Mouse (Mus musculus) brain, embryonic 14.5 days (tissue): ENCODE data around the gene Inpp5d.

Experiments
- CTCF ChIP-seq: fragments of 200-500 bp; IDR thresholded peaks from 2 replicates; pipeline ENCODE4 v1.5.1; 2012; ENCODE audit warnings: inconsistent platforms, mild to moderate bottlenecking, moderate library complexity, borderline replicate concordance; ENCODE audit not compliant: insufficient read depth, insufficient read length; ENCODE audit errors: extremely low read depth
- POLR2A ChIP-seq: fragments of 200-500 bp; IDR thresholded peaks from 2 replicates; pipeline ENCODE4 v1.6.1; 2012; ENCODE audit warnings: mild to moderate bottlenecking, inconsistent platforms, borderline replicate concordance; ENCODE audit not compliant: poor library complexity, insufficient read depth, insufficient read length, severe bottlenecking; ENCODE audit errors: extremely low read depth

DNA sequence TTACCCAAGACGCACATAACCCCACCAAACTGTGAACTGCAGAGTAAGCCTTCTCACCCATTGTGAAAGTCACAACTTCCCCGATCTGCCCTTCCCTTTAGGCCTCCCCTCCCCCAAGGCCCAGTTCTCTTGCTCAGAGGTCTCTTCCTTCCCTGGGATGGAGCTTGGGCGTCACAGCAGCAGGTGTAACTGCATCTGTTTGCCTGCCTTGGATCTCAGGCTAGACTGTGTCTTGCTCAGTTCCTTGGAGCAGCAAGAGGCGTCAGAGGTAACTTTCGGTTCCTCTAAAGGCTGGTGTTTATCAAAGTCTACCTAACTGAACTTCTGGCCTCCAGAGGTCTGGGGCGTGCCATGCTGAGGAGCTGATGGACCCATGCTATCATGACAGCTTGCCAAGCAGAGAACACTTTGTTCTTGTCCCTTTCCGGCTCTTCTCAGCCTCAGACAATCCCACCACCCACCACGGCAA lies 30.5 kb downstream of the Inpp5d start:
- no peak for TF ChIP-seq CTCF
- no peak for TF ChIP-seq POLR2A
